Mouse (Mus musculus) forebrain, embryonic 13.5 days (tissue): Measurements from ENCODE around the gene Cd63. TPM values are rescaled to one million over a fixed set of nuclear protein-coding genes. Genes with fewer than 3 reads are reported as not detected.

ENCODE experiments used
- ATAC-seq: fragments of 200-750 bp; cut with Nextera tagmentation; 2 replicates; pipeline ENCODE4 v1.8.0; 2017
- H3K27ac ChIP-seq: fragments of 300-500 bp; sonication (generic); 2 replicates; pipeline ENCODE4 v1.5.1; 2015; ENCODE audit warnings: inconsistent platforms, mild to moderate bottlenecking, moderate library complexity
- H3K27me3 ChIP-seq: fragments of 300-500 bp; sonication (generic); 2 replicates; pipeline ENCODE4 v1.6.1; 2015; ENCODE audit warnings: mild to moderate bottlenecking, inconsistent platforms
- H3K36me3 ChIP-seq: fragments of 300-500 bp; sonication (generic); 2 replicates; pipeline ENCODE4 v1.6.1; 2015; ENCODE audit warnings: mild to moderate bottlenecking, inconsistent platforms; ENCODE audit not compliant: poor library complexity, severe bottlenecking
- H3K4me1 ChIP-seq: fragments of 300-500 bp; sonication (generic); 2 replicates; pipeline ENCODE4 v1.6.1; 2015; ENCODE audit warnings: inconsistent platforms
- H3K4me2 ChIP-seq: fragments of 300-500 bp; sonication (generic); 2 replicates; pipeline ENCODE4 v1.6.1; 2015; ENCODE audit warnings: inconsistent platforms, mild to moderate bottlenecking, moderate library complexity
- H3K4me3 ChIP-seq: fragments of 300-500 bp; sonication (generic); 2 replicates; pipeline ENCODE4 v1.5.1; 2015; ENCODE audit warnings: mild to moderate bottlenecking, inconsistent platforms
- H3K9ac ChIP-seq: fragments of 300-500 bp; sonication (generic); 2 replicates; pipeline ENCODE4 v1.6.1; 2015; ENCODE audit warnings: mild to moderate bottlenecking, inconsistent platforms
- H3K9me3 ChIP-seq: fragments of 300-500 bp; sonication (generic); replicated peaks from 2 replicates; pipeline ENCODE4 v1.6.1; 2016; ENCODE audit warnings: inconsistent platforms
- WGBS: fragments of 180-500 bp; shearing (Covaris S2); methylation state at CpG from one replicate; pipeline ENCODE4 v1.1.7; 2015; 5-methylcytosine and 5-hydroxymethylcytosine counted together
- polyA plus RNA-seq: library from polyadenylated mRNA; unstranded; fragments of >200 nt; fragmentation: Nextera tagmentation; extraction: Ambion mirVana; gene quantifications from 2 replicates; pipeline ENCODE4 v1.2.1, GENCODE M21; 2015

The Cd63 gene
- 127 and 130 TPM in 2 replicates for polyA plus RNA-seq

GRCm38 (mm10) chr10:128900698-128901097 lies at the start of gene Cd63:
Gene Cd63 (plus strand): TSS chr10:128900989.
- no peak for ATAC-seq
- 71% methylated on average over 3 of the region's 3 CpGs for WGBS

DNA sequence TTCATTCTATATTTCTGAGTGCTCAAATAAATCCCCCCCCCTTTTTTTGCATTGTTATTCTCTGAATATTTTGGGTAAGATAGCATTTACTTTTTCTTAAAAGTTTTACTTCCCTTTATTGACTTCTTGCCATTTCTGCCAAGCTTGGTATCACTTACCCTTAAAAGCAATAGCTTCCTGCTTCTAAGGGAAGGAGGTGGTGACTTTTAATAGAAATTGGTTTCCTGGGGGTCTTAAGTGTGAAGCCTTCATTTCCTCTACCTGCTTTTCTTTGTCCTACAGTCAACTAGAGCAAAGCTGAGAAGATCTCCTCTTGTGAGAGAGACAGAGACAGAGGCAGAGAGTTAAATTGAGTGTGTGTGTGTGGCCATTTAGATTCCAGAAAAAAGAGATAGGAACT lies 39.6 kb upstream of the Cd63 start:
- Histone ChIP-seq H3K4me2 (no peak overlapping the region), H3K9ac (no peak overlapping the region), H3K27me3 (no peaks in the 10 kb centered on the region), H3K4me1 (no peaks in the 10 kb centered on the region), H3K36me3 (peaks cover 48% of the 10 kb centered on the region), H3K27ac (no peak overlapping the region), H3K4me3 (no peak overlapping the region), H3K9me3 (no peaks in the 10 kb centered on the region)
- ATAC-seq: no peak

More at GRCm38 (mm10) chr10:128900698-128901097, at the start of gene Cd63:
- Histone ChIP-seq H3K4me2 (no peak within 1 kb of the TSS), H3K27me3 (peaks cover 14% of the 10 kb centered on the region), H3K9ac (no peak within 1 kb of the TSS), H3K27ac (no peak within 1 kb of the TSS), H3K4me3 (no peak within 1 kb of the TSS), H3K4me1 (peaks cover 7% of the 10 kb centered on the region), H3K36me3 (no peaks in the 10 kb centered on the region), H3K9me3 (no peaks in the 10 kb centered on the region)

DNA sequence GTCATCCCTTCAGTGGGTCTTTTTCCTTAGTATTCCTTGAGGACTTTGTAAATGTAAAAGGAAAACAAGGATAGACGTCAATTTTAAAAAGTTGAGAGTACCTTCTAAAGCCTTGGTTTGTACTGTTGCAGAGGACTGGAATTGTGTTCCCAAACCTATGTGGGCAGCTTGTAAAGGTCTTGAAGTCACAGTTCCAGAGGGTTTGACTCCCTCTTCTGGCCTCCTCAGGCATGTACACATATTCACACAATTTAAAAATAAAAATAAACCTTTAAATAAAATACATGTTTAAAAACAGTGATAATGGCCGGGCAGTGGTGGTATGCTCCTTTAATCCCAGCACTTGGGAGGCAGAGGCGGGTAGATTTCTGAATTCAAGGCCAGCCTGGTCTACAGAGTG lies 34.7 kb upstream of the Cd63 start:
- Histone ChIP-seq H3K9ac (no peak overlapping the region), H3K9me3 (no peaks in the 10 kb centered on the region), H3K4me3 (no peak overlapping the region), H3K27ac (no peak overlapping the region), H3K27me3 (no peaks in the 10 kb centered on the region), H3K4me1 (no peaks in the 10 kb centered on the region), H3K36me3 (peaks cover 44% of the 10 kb centered on the region), H3K4me2 (no peak overlapping the region)
- 89% methylated on average over 3 of the region's 3 CpGs for WGBS
- ATAC-seq: no peak

DNA sequence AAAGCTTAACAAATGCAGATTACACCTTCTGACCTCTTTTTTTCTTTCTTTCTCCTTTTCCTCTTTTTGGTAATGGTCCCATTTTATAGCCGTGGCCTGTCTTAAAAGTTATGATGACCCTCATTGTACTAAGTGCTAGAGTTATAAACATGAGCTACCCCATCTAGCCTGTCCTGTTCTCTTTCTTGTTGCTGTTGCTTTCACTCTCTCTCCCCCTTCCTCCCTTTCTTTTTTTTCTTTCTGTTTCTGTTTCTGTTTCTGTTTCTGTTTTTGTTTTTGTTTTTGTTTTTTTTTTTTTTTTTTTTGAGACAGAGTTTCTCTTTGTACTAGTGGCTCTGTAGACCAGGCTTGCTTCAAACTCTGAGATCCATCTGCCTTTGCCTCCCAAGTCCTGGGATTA lies 34.3 kb upstream of the Cd63 start:
- 88% methylated on average over 1 of the region's 1 CpGs for WGBS
- Histone ChIP-seq H3K9ac (no peak overlapping the region), H3K4me2 (no peak overlapping the region), H3K4me1 (no peaks in the 10 kb centered on the region), H3K4me3 (no peak overlapping the region), H3K9me3 (no peaks in the 10 kb centered on the region), H3K36me3 (peaks cover 44% of the 10 kb centered on the region), H3K27me3 (no peaks in the 10 kb centered on the region), H3K27ac (no peak overlapping the region)
- ATAC-seq: no peak

GRCm38 (mm10) chr10:128870341-128870740 lies 30.4 kb upstream of the Cd63 start:
- ATAC-seq: no peak
- WGBS: 88% methylated on average over 3 of the region's 3 CpGs

GRCm38 (mm10) chr10:128878291-128878690 lies 22.5 kb upstream of the Cd63 start:
- H3K4me3 ChIP-seq: no peak overlapping the region
- no peaks in the 10 kb centered on the region for H3K4me1 ChIP-seq
- no peak for ATAC-seq
- peaks cover 66% of the 10 kb centered on the region for H3K36me3 ChIP-seq
- no peaks in the 10 kb centered on the region for H3K27me3 ChIP-seq
- H3K27ac ChIP-seq: no peak overlapping the region
- H3K9me3 ChIP-seq: no peaks in the 10 kb centered on the region
- no peak overlapping the region for H3K4me2 ChIP-seq
- H3K9ac ChIP-seq: no peak overlapping the region

More at GRCm38 (mm10) chr10:128870341-128870740, 30.4 kb upstream of the Cd63 start:
- Histone ChIP-seq H3K4me2 (no peak overlapping the region), H3K36me3 (peaks cover 69% of the 10 kb centered on the region), H3K27me3 (no peaks in the 10 kb centered on the region), H3K9me3 (no peaks in the 10 kb centered on the region), H3K9ac (no peak overlapping the region), H3K4me3 (no peak overlapping the region), H3K4me1 (no peaks in the 10 kb centered on the region), H3K27ac (no peak overlapping the region)

DNA sequence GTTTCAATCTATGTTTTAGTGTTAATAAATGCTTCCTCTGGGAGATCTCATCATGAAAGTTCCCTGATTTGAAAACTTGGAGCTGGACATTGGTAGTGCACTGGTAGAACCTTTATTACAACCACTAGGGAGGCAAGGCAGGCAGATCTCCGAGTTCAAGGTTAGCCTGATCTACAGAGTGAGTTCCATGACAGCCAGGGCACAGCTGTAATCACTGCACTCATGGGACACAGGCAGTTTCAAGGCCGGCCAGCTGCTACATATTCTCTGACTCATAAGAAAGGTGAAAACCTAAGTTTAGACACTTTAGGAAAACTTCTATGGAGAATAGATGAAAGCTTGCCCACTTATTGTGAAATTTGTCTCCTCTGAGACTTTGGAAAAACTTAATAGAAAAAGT lies 22.0 kb upstream of the Cd63 start:
- H3K4me2 ChIP-seq: no peak overlapping the region
- H3K4me1 ChIP-seq: no peaks in the 10 kb centered on the region
- ATAC-seq: no peak
- H3K36me3 ChIP-seq: peaks cover 65% of the 10 kb centered on the region
- WGBS: 93% methylated on average over 2 of the region's 2 CpGs
- no peaks in the 10 kb centered on the region for H3K9me3 ChIP-seq
- no peak overlapping the region for H3K4me3 ChIP-seq
- no peak overlapping the region for H3K9ac ChIP-seq
- H3K27me3 ChIP-seq: no peaks in the 10 kb centered on the region
- H3K27ac ChIP-seq: no peak overlapping the region

DNA sequence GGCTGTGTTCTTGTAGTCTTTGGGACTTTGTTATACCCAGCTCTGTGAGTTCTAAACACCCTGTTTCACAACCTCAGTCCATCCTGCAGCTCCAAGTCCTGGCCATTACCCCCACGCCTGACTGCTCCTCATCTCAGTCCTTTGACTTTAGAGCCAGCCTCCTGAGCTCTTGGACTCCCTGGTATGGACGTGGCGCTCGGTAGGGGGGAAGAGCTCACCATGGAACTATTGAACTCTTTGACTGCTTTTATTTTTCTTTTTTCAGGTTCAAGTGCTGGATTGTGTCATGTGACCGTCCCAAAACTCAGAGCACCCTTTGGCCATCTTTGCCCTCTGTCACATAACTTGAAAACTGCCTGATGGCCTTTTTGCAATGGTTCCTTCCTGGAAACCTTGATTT lies 18.7 kb upstream of the Cd63 start:
- ATAC-seq: no peak

DNA sequence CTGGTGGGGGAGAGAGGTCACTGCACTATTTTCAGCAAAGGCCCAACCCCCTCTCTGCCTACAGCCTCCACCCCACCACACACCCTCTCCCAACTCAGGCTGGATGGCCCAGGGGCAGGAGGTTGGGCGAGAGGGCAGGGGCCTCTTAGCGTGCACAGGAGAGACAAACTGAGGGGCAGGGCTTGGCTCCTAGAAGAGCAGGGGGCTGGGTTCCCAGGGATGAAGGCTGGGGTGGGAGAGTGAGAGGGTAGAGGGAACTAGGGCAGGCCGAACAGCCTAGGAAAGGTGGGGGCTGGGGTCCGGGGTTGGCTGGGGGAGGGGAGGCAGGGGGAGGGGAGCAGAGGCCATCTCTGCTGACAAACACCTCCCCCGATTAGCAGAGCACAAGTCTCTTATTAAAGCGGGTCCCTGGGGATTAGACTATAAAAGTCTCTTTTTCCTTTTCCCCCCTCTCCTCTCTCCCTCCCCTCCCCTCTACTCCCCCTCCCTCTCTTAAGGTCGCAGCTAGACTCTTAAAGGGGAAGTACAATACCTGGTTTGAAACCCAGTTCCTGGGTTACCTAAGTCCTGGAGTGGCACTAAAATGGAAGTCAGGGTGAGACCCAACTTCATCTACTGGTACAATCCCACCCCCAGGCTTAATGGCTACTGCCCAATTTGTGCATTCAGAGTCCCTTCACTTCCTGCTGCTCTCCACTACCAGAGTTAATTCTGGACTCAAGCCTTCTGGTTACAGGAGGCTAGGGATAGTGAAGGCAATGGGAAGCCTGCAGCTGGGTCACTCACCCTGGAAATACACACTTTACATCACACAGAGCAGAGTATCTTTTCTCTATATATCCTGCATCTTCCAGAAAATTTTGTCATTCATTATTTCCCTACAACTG lies 11.6 kb upstream of the Cd63 start:
- H3K4me2 ChIP-seq: peak overlapping the region; percentile 91
- peak overlapping the region; percentile 83 for H3K9ac ChIP-seq
- H3K36me3 ChIP-seq: peaks cover 36% of the 10 kb centered on the region
- WGBS: 3% methylated on average over 5 of the region's 7 CpGs
- peak overlapping the region; percentile 95 for H3K27ac ChIP-seq
- no peaks in the 10 kb centered on the region for H3K9me3 ChIP-seq
- peak overlapping the region; percentile 68 for H3K4me3 ChIP-seq
- peaks cover 45% of the 10 kb centered on the region for H3K4me1 ChIP-seq
- no peaks in the 10 kb centered on the region for H3K27me3 ChIP-seq
- ATAC-seq: peak; percentile 42

More for the DNA sequence above, 18.7 kb upstream of the Cd63 start:
- Histone ChIP-seq H3K9ac (no peak overlapping the region), H3K36me3 (peaks cover 73% of the 10 kb centered on the region), H3K4me3 (no peak overlapping the region), H3K9me3 (no peaks in the 10 kb centered on the region), H3K4me2 (no peak overlapping the region), H3K27ac (no peak overlapping the region), H3K4me1 (no peaks in the 10 kb centered on the region), H3K27me3 (no peaks in the 10 kb centered on the region)
- WGBS: 72% methylated on average over 5 of the region's 5 CpGs

- H3K4me1 ChIP-seq: peaks cover 45% of the 10 kb centered on the region
- 0% methylated on average over 1 of the region's 2 CpGs for WGBS
- no peaks in the 10 kb centered on the region for H3K9me3 ChIP-seq
- H3K27me3 ChIP-seq: no peaks in the 10 kb centered on the region
- H3K36me3 ChIP-seq: peaks cover 30% of the 10 kb centered on the region
- H3K4me2 ChIP-seq: peak overlapping the region; percentile 91
- no peak for ATAC-seq
- peak overlapping the region; percentile 83 for H3K9ac ChIP-seq
- H3K4me3 ChIP-seq: peak overlapping the region; percentile 68
- H3K27ac ChIP-seq: peak overlapping the region; percentile 95
Observed at GRCm38 (mm10) chr10:128889846-128890245, 10.9 kb upstream of the Cd63 start.

- Histone ChIP-seq H3K9ac (peak overlapping the region; percentile 83), H3K27ac (peak overlapping the region; percentile 95), H3K4me3 (peak overlapping the region; percentile 68), H3K36me3 (peaks cover 22% of the 10 kb centered on the region), H3K9me3 (no peaks in the 10 kb centered on the region), H3K27me3 (peaks cover 1% of the 10 kb centered on the region; the same call in 1 of the 2 replicates), H3K4me1 (peaks cover 47% of the 10 kb centered on the region), H3K4me2 (peak overlapping the region; percentile 91)
- ATAC-seq: 0 out of 2 replicates have a peak, but pooled peaks have one; percentile 3
- 0% methylated on average over 40 of the region's 40 CpGs for WGBS
Observed at GRCm38 (mm10) chr10:128890383-128891295, 10.2 kb upstream of the Cd63 start.
